Mouse (Mus musculus): ENCODE data around the gene Prr14. TPM values are rescaled to one million over a fixed set of nuclear protein-coding genes. Genes with fewer than 3 reads are reported as not detected.
"Not testable (repeated sequence)": the region's sequence is repeated elsewhere in the genome, so short reads cannot be mapped to it uniquely, and the experiment has no call there.

Prr14 gene
- total RNA-seq, 2 experiments from 2014 or later = 31.9 to 33.1 TPM

- intact Hi-C loops (cut with DNase I) = loop anchor here (5.0 kb wide), 1 partner anchor 108 kb away; no protein-coding TSS in a partner anchor
- DNase-seq (ENCODE audit: extremely low spot score in 1 of 2, low spot score in 2 of 2) = peak in 1 of 2 experiments; percentile 32
These were observed 10.8 kb downstream of the Prr14 start for GRCm38 (mm10) chr7:127470011-127470715.

DNA sequence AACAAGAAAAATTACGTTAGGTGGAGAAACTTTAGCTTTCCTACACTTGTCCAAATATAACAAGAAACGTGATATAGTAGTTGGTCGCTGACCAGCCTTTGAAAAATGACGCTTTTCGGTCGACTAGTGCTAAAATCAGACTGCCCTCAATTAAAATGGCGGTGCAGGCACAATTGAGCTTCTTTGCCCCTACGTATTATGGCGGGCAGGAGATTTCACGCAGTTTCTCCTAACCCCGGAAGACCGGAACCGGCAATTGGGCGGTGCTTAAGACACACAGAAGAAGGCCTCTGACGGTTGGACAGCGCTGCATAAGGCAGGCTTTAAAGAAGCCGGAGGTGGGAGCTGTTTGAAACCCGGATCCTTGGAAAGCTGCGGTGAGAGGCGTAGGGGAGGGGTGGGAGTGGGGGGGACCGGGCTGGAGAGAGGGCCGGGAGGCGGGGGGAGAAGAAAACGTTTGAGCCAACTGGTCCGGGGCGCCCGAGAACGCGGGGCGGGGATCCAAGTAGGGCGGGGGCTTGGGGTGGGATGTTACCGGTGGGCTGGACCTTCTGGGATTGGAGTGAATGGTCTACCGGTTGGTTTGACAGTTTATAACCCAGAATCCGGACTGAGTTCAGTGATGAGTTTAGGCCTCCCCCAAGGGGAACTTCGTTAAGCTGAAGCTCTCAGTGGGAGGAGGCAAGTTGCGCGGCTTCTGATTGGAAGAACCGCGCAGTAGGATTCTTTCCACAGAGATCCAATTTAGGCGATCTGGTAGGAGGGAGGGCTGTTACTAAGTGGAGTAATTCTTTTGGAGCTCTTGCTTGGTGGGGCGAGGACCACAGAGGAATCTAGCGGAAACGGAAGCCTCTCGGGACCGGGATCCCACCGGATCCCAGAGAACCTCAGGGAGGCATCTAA is 11.6 kb downstream of the Prr14 start:
- peak; percentile 95 for DNase-seq (ENCODE audit: extremely low spot score in 1 of 2, low spot score in 2 of 2)
- intact Hi-C loops (cut with DNase I) = loop anchor here (5.0 kb wide), 1 partner anchor 109 kb away; no protein-coding TSS in a partner anchor

- intact Hi-C loops (cut with DNase I) = loop anchor here (5.0 kb wide), 1 partner anchor 109 kb away; no protein-coding TSS in a partner anchor
- peak; percentile 17 to 78 for DNase-seq (ENCODE audit: extremely low spot score in 1 of 2, low spot score in 2 of 2)
These were observed 12.2 kb downstream of the Prr14 start for GRCm38 (mm10) chr7:127471646-127472010.

GRCm38 (mm10) chr7:127472060-127472459 is 12.6 kb downstream of the Prr14 start:
- DNase-seq (ENCODE audit: extremely low spot score in 1 of 2, low spot score in 2 of 2) = no peak
- intact Hi-C loops (cut with DNase I) = loop anchor here (5.0 kb wide), 1 partner anchor 110 kb away; no protein-coding TSS in a partner anchor

- intact Hi-C loops (cut with DNase I) = loop anchor here (5.0 kb wide), 1 partner anchor 111 kb away; no protein-coding TSS in a partner anchor
- peak in 1 of 2 experiments; percentile 51 for DNase-seq (ENCODE audit: extremely low spot score in 1 of 2, low spot score in 2 of 2)
These were observed 14.3 kb downstream of the Prr14 start for GRCm38 (mm10) chr7:127473705-127474104.

DNA sequence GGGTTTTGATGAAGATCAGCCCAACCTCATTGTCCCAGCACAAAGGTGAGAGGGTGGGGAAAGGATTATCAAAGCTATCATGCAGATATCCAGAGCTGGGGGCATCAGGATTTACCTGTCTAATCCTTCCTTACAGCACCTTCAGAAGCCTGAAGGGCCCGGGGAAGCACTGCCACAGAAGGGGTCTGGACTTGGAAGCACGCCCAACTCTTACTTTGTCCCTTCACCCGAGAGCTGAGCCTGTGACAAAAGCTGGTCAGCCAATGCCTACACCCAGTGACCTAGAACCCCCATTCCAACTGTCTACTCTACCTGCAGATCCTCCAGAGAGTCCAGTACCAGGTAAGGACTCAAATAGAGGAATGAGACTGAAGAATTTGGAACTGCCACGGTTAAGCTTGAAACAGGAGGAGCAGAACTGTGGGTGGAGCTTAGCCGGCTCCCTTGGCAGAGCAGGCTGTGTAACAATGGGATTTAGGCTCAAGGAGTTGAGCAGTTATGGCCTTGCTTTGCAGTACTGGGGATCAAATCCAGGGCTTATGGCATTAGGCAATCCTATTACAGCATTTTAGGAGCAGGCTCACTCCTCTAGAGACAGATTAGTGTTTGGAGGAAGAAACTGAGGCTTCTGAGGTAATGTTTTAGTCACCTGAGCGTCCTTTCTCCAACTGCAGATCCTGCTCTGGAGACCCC is 15.1 kb downstream of the Prr14 start:
- intact Hi-C loops (cut with DNase I) = loop anchor here (5.0 kb wide), 1 partner anchor 112 kb away; no protein-coding TSS in a partner anchor
- DNase-seq (ENCODE audit: extremely low spot score in 1 of 2, low spot score in 2 of 2) = peak in 1 of 2 experiments; percentile 40

DNA sequence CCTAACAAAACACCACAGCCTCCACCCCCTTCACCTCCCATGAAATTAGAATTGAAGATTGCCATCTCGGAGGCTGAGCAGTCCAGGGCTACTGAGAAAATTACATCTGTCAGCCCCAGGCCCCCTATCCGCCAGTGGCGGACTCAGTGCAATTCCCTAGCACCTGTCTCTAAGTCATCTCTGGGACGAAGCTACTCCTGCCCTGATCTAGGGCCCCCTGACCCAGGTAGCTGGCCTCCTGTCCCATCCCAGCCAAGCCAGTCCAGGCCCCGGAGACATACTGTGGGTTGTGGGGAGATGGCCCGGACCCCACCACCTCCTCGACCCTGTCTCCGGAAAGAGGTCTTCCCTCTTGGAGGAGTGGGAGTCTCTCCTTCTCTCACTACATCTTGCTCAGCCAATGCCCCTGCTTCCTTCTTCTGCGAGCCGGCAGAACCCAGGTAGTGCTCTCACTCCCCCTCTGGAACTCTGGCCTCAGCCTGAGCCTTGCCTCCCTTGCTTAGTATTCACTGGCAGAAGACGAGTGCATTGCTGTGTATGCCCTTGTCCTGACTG is 15.9 kb downstream of the Prr14 start:
- DNase-seq (ENCODE audit: extremely low spot score in 1 of 2, low spot score in 2 of 2) = no peak
- intact Hi-C loops (cut with DNase I) = no loop called here

DNA sequence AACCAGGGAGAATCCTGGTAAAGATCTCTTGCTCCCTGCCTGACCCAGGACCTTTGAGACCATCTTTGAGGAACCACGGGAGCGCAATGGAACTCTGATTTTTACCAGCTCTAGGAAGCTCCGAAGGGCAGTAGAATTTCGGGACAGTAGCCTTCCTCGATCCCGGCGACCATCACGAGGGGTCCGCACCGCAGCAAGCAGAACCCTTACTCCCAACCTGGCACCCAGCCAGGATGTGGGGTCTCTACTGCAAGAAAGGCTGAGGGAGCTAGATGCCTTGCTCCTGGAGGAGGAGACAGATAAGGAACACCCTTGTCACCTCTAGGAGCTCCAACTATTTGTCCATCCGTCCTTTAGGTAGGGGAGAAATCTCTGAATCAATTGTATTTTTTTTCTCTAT is 16.9 kb downstream of the Prr14 start:
- intact Hi-C loops (cut with DNase I) = no loop called here

DNA sequence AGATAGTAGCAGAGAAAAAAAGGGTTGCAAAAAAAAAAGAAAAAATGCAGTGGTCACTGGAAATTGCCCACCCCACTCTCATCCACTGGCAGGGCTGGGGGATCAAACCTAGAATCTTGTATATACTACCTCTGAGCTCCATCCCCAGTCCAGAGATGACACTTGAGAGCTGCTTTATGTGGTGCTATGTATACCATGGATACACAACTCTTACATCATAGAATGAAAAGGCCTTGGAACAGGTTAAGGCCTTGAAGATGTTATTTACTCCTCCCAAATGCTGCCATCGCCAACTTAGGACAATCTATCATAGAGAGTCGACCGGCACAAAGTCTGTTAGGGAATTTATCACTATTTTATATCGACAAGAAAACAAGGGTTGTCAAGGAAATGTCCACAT is 17.4 kb downstream of the Prr14 start:
- DNase-seq (ENCODE audit: extremely low spot score in 1 of 2, low spot score in 2 of 2) = no peak
- intact Hi-C loops (cut with DNase I) = no loop called here

More for the DNA sequence above, 16.9 kb downstream of the Prr14 start:
- peak in 1 of 2 experiments; percentile 65 for DNase-seq (ENCODE audit: extremely low spot score in 1 of 2, low spot score in 2 of 2)

- peak; percentile 99 to 100 for DNase-seq (ENCODE audit: extremely low spot score in 1 of 2, low spot score in 2 of 2)
These were observed 18.6 kb downstream of the Prr14 start for GRCm38 (mm10) chr7:127477687-127478634.

GRCm38 (mm10) chr7:127478635-127479317 is 19.4 kb downstream of the Prr14 start, which contains the start of gene Fbrs:
Gene Fbrs (plus strand): TSS chr7:127479199.
- DNase-seq (ENCODE audit: extremely low spot score in 1 of 2, low spot score in 2 of 2) = peak; percentile 94 to 98
- intact Hi-C loops (cut with DNase I) = no loop called here

More at GRCm38 (mm10) chr7:127477687-127478634, 18.6 kb downstream of the Prr14 start:
- intact Hi-C loops (cut with DNase I) = no loop called here

DNA sequence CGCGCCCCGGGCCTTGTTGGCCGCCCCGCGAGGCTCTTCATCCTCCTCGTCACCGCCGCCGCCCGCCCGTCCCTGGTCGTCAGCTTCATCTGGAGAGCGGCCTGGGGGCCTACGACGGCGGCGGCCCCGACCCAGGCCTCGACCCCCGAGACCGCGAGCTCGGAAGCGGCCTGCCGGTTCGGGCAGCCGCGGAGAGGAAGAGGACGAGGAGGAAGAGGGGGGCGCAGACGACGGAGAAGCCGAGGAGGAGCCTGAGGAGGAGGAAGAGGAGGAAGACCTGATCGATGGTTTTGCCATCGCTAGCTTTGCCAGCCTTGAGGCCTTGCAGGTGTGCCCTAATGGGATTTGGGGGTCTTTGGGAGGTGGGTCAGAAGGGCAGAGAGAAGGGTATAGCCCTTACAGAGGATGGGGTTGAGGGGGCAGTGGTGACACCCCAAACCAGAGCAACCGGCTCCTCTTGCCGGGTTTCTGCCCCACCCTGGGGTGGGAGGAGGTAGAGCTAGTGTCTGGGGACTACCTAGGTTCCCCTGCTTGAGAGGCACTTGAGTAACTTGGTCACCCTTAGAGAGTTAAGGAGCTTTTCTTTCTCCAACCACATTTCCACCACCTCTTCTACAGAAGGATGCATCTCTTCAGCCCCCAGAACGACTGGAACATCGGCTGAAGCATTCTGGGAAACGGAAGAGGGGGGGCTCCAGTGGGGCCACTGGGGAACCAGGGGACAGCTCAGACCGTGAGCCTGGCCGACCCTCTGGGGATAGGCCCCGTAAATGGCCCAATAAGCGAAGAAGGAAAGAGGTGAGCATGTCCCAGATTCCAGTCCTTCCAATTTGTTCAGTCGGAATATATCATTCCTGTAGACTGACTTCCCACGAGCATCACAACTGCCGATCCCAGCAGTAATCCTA is 20.2 kb downstream of the Prr14 start:
- intact Hi-C loops (cut with DNase I) = no loop called here
- peak in 1 of 2 experiments; percentile 42 for DNase-seq (ENCODE audit: extremely low spot score in 1 of 2, low spot score in 2 of 2)

DNA sequence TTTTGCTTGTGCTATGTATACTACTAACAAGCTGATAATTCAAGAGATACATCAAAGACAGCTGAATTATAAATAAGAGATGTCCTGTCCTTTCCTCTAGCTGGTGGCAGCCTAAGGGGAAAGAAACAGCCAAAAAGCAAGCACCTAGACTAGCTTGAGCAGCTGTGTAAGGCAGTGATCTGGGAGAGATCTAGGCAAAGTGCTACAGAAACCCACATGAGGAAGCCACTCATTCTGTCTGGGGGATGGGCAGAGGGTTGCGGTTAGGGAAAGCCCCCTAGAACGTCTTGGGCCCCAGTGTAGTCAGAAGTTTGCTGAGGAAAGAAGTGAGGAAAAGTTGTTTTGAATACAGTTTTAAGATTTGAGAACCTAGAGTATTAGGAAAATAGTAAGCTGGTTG is 20.9 kb downstream of the Prr14 start:
- intact Hi-C loops (cut with DNase I) = no loop called here
- no peak for DNase-seq (ENCODE audit: extremely low spot score in 1 of 2, low spot score in 2 of 2)

- peak in 1 of 2 experiments; percentile 30 for DNase-seq (ENCODE audit: extremely low spot score in 1 of 2, low spot score in 2 of 2)
- intact Hi-C loops (cut with DNase I) = no loop called here
These were observed 26.0 kb downstream of the Prr14 start for GRCm38 (mm10) chr7:127485416-127485815.

- intact Hi-C loops (cut with DNase I); DNase-seq (ENCODE audit: extremely low spot score in 1 of 2, low spot score in 2 of 2): not testable (repeated sequence)
These were observed 29.0 kb downstream of the Prr14 start for GRCm38 (mm10) chr7:127488364-127488763.

- intact Hi-C loops (cut with DNase I) = no loop called here
- DNase-seq (ENCODE audit: extremely low spot score in 1 of 2, low spot score in 2 of 2) = no peak
These were observed 30.6 kb downstream of the Prr14 start for GRCm38 (mm10) chr7:127489982-127490381.

Measured in left cerebral cortex, postnatal 10 days (tissue).